Mouse (Mus musculus) MEL (cell line): ENCODE results near the gene Dyrk3. TPM values are rescaled to one million over a fixed set of nuclear protein-coding genes. Genes with fewer than 3 reads are reported as not detected.

ENCODE experiments used
- DNase-seq: peaks from one replicate; pipeline ENCODE4 v3.0.0; 2011; ENCODE audit warnings: low read depth, low spot score
- H3K27ac ChIP-seq: 2 replicates; pipeline ENCODE4 v1.5.1; 2012; ENCODE audit warnings: low read depth, mild to moderate bottlenecking, control low read depth, low read length, moderate library complexity; ENCODE audit not compliant: control insufficient read depth
- H3K27me3 ChIP-seq, 2 experiments: fragments of 150-350 bp in 1 of 2; sonication (generic) in 1 of 2; 2 replicates each; pipeline ENCODE4 v1.6.1; 2012; ENCODE audit warnings: low read length in 2 of 2, mild to moderate bottlenecking in 2 of 2, improper control_type of control experiment in 1 of 2, moderate library complexity in 1 of 2; ENCODE audit not compliant: insufficient read depth in 2 of 2, control insufficient read depth in 1 of 2
- H3K36me3 ChIP-seq, 2 experiments: 2 replicates each; pipeline ENCODE4 v1.6.1; 2012 to 2014; ENCODE audit warnings: low read length in 2 of 2, improper control_type of control experiment in 1 of 2, inconsistent platforms in 1 of 2, mild to moderate bottlenecking in 1 of 2; ENCODE audit not compliant: insufficient read depth in 2 of 2, control insufficient read depth in 1 of 2
- H3K4me1 ChIP-seq, 2 experiments: fragments of 150-350 bp in 1 of 2; sonication (generic) in 1 of 2; 2 replicates each; pipeline ENCODE4 v1.6.1; 2012; ENCODE audit warnings: low read length in 2 of 2, improper control_type of control experiment in 1 of 2, mild to moderate bottlenecking in 1 of 2; ENCODE audit not compliant: insufficient read depth in 2 of 2, control insufficient read depth in 1 of 2
- H3K4me3 ChIP-seq, 2 experiments: fragments of 150-350 bp in 1 of 2; sonication (generic) in 1 of 2; 2 replicates each; pipeline ENCODE4 v1.5.1; 2012; ENCODE audit warnings: low read depth in 2 of 2, low read length in 2 of 2, mild to moderate bottlenecking in 2 of 2, moderate library complexity in 2 of 2, control low read depth in 1 of 2, improper control_type of control experiment in 1 of 2; ENCODE audit not compliant: control insufficient read depth in 1 of 2, insufficient read depth in 1 of 2
- H3K79me2 ChIP-seq: 2 replicates; pipeline ENCODE4 v1.6.1; 2012; ENCODE audit warnings: mild to moderate bottlenecking, low read length, moderate library complexity; ENCODE audit not compliant: control insufficient read depth, poor library complexity, insufficient read depth
- H3K9ac ChIP-seq: 2 replicates; pipeline ENCODE4 v1.6.1; 2012; ENCODE audit warnings: low read depth, mild to moderate bottlenecking, control low read depth, low read length, moderate library complexity; ENCODE audit not compliant: control insufficient read depth, poor library complexity, severe bottlenecking
- H3K9me3 ChIP-seq: fragments of 150-350 bp; sonication (generic); replicated peaks from 2 replicates; pipeline ENCODE4 v1.6.1; 2012; ENCODE audit warnings: mild to moderate bottlenecking, low read length, improper control_type of control experiment, moderate library complexity; ENCODE audit not compliant: insufficient read depth
- BHLHE40 ChIP-seq: IDR thresholded peaks from 2 replicates; pipeline ENCODE4 v1.6.1; 2012; ENCODE audit warnings: low read depth, mild to moderate bottlenecking, inconsistent platforms, low read length, improper control_type of control experiment, borderline replicate concordance
- EP300 ChIP-seq, 2 experiments: IDR thresholded peaks; 2 replicates each; pipeline ENCODE4 v1.6.1; 2011; ENCODE audit warnings: improper control_type of control experiment in 2 of 2, low read length in 2 of 2, low read depth in 1 of 2, mild to moderate bottlenecking in 1 of 2
- GABPA ChIP-seq: IDR thresholded peaks from 2 replicates; pipeline ENCODE4 v1.6.1; 2012; ENCODE audit warnings: low read depth, mild to moderate bottlenecking, inconsistent platforms, low read length, improper control_type of control experiment, moderate library complexity
- JUND ChIP-seq: IDR thresholded peaks from 2 replicates; pipeline ENCODE4 v1.6.1; 2011; ENCODE audit warnings: low read depth, mild to moderate bottlenecking, improper control_type of control experiment, low read length
- MAFK ChIP-seq: IDR thresholded peaks from 2 replicates; pipeline ENCODE4 v1.6.1; 2011; ENCODE audit warnings: low read depth, mild to moderate bottlenecking, low read length, improper control_type of control experiment, borderline replicate concordance
- MAX ChIP-seq: IDR thresholded peaks from 2 replicates; pipeline ENCODE4 v1.6.1; 2011; ENCODE audit warnings: low read length, improper control_type of control experiment
- MXI1 ChIP-seq: IDR thresholded peaks from 2 replicates; pipeline ENCODE4 v1.6.1; 2011; ENCODE audit warnings: mild to moderate bottlenecking, low read depth, low read length, improper control_type of control experiment
- MYB ChIP-seq: IDR thresholded peaks from 2 replicates; pipeline ENCODE4 v1.6.1; 2011; ENCODE audit warnings: mild to moderate bottlenecking, low read depth, low read length, improper control_type of control experiment
- NRF1 ChIP-seq: IDR thresholded peaks from 2 replicates; pipeline ENCODE4 v1.6.1; 2014; ENCODE audit warnings: low read depth, mild to moderate bottlenecking, inconsistent platforms, low read length, improper control_type of control experiment, moderate library complexity; ENCODE audit not compliant: poor library complexity, insufficient read depth, severe bottlenecking
- POLR2A ChIP-seq, 2 experiments: IDR thresholded peaks; 2 replicates each; pipeline ENCODE4 v1.6.1; 2011 to 2012; ENCODE audit warnings: low read length in 2 of 2, mild to moderate bottlenecking in 2 of 2, control low read depth in 1 of 2, improper control_type of control experiment in 1 of 2, low read depth in 1 of 2, moderate library complexity in 1 of 2; ENCODE audit not compliant: control insufficient read depth in 1 of 2, insufficient read depth in 1 of 2, poor library complexity in 1 of 2
- POLR2AphosphoS2 ChIP-seq: IDR thresholded peaks from 2 replicates; pipeline ENCODE4 v1.6.1; 2011; ENCODE audit warnings: low read length, improper control_type of control experiment
- RAD21 ChIP-seq: IDR thresholded peaks from 2 replicates; pipeline ENCODE4 v1.6.1; 2011; ENCODE audit warnings: mild to moderate bottlenecking, low read depth, low read length, improper control_type of control experiment
- RCOR1 ChIP-seq: IDR thresholded peaks from 2 replicates; pipeline ENCODE4 v1.6.1; 2012; ENCODE audit warnings: low read depth, mild to moderate bottlenecking, inconsistent platforms, low read length, improper control_type of control experiment
- SIN3A ChIP-seq: IDR thresholded peaks from 2 replicates; pipeline ENCODE4 v1.6.1; 2012; ENCODE audit warnings: low read length, improper control_type of control experiment, inconsistent platforms
- TAL1 ChIP-seq: IDR thresholded peaks from 2 replicates; pipeline ENCODE4 v1.6.1; 2012; ENCODE audit warnings: mild to moderate bottlenecking, inconsistent platforms, low read length, moderate library complexity, mixed read lengths
- TBP ChIP-seq: IDR thresholded peaks from 2 replicates; pipeline ENCODE4 v1.8.0; 2011; ENCODE audit warnings: low read depth, low read length, improper control_type of control experiment
- TCF12 ChIP-seq: IDR thresholded peaks from 2 replicates; pipeline ENCODE4 v1.6.1; 2014; ENCODE audit warnings: low read depth, mild to moderate bottlenecking, inconsistent platforms, low read length, improper control_type of control experiment, moderate library complexity
- USF1 ChIP-seq: IDR thresholded peaks from 2 replicates; pipeline ENCODE4 v1.6.1; 2014; ENCODE audit warnings: low read depth, mild to moderate bottlenecking, inconsistent platforms, low read length, improper control_type of control experiment, moderate library complexity
- USF2 ChIP-seq, 2 experiments: IDR thresholded peaks; 2 replicates each; pipeline ENCODE4 v1.6.1; 2011 to 2012; ENCODE audit warnings: improper control_type of control experiment in 2 of 2, low read length in 2 of 2, borderline replicate concordance in 1 of 2, inconsistent platforms in 1 of 2, low read depth in 1 of 2, mild to moderate bottlenecking in 1 of 2; ENCODE audit not compliant: insufficient read depth in 1 of 2
- ZC3H11A ChIP-seq: IDR thresholded peaks from 2 replicates; pipeline ENCODE4 v1.6.1; 2012; ENCODE audit warnings: low read depth, mild to moderate bottlenecking, inconsistent platforms, low read length, improper control_type of control experiment
- ZMIZ1 ChIP-seq: IDR thresholded peaks from 2 replicates; pipeline ENCODE4 v1.6.1; 2012; ENCODE audit warnings: low read depth, mild to moderate bottlenecking, inconsistent platforms, low read length, improper control_type of control experiment, moderate library complexity
- ZNF384 ChIP-seq: IDR thresholded peaks from 2 replicates; pipeline ENCODE4 v1.6.1; 2012; ENCODE audit warnings: low read depth, mild to moderate bottlenecking, inconsistent platforms, low read length, improper control_type of control experiment
- polyA plus RNA-seq, 2 experiments: library from polyadenylated mRNA; stranded (reverse) in 1 of 2; unstranded in 1 of 2; fragments of >175 nt in 1 of 2; fragments of >200 nt in 1 of 2; gene quantifications; 2 replicates each; pipeline versions ENCODE4 v1.2.1 to v1.2.4; 2012; ENCODE audit warnings: low replicate concordance in 2 of 2, low read depth in 1 of 2; ENCODE audit not compliant: insufficient read length in 2 of 2, insufficient read depth in 1 of 2, missing spikeins in 1 of 2
- total RNA-seq: library from RNA; depleted of rRNA; stranded (reverse); fragments of 300-350 nt; gene quantifications from 2 replicates; pipeline ENCODE4 v1.2.3, GENCODE M21; 2012

Dyrk3 gene
- total and polyA plus RNA-seq, 3 experiments, result 8.6 to 11.8 TPM; not detected in 1

GRCm38 (mm10) chr1:131089525-131090127 is 48.5 kb downstream of the Dyrk3 start:
- H3K79me2 ChIP-seq, result peaks cover 29% of the 10 kb centered on the region
- H3K27ac ChIP-seq, result no peak overlapping the region
- no peaks in the 10 kb centered on the region; a peak in 1 of 4 replicates for H3K36me3 ChIP-seq
- H3K9me3 ChIP-seq, result no peaks in the 10 kb centered on the region
- no peak overlapping the region for H3K9ac ChIP-seq
- H3K27me3 ChIP-seq, result no peaks in the 10 kb centered on the region
- TF ChIP-seq ZC3H11A (no peak), BHLHE40 (no peak), JUND (no peak), ZMIZ1 (no peak), RCOR1 (no peak), ZNF384 (no peak), POLR2AphosphoS2 (no peak), TCF12 (no peak), USF2 (IDR thresholded peaks at IDR 0.05; ENCODE audit: borderline replicate concordance in 1 of 2, insufficient read depth in 1 of 2, low read depth in 1 of 2, low read length in 2 of 2) (no peak), SIN3A (no peak), MAFK (no peak), RAD21 (no peak)
- TF ChIP-seq, all 39 proteins: peak for 0
- DNase-seq, result no peak
- H3K4me3 ChIP-seq, result no peak overlapping the region
- peaks cover 0 to 1% of the 10 kb centered on the region in 2 experiments; a peak in 1 of 4 replicates for H3K4me1 ChIP-seq

- no peaks in the 10 kb centered on the region for H3K27me3 ChIP-seq
- no peak overlapping the region for H3K9ac ChIP-seq
- H3K79me2 ChIP-seq, result peaks cover 29% of the 10 kb centered on the region
- no peaks in the 10 kb centered on the region; a peak in 1 of 4 replicates for H3K36me3 ChIP-seq
- no peak for DNase-seq
- TF ChIP-seq EP300 (IDR thresholded peaks at IDR 0.05; ENCODE audit: low read depth in 1 of 2, low read length in 2 of 2), result no peak
- TF ChIP-seq TAL1, result no peak
- TF ChIP-seq MXI1, result no peak
- TF ChIP-seq USF1, result no peak
- no peak for TF ChIP-seq GABPA
- TF ChIP-seq TCF12, result no peak
- TF ChIP-seq NRF1, result no peak
- TF ChIP-seq TBP, result no peak
- no peak for TF ChIP-seq MAX
- TF ChIP-seq MYB, result no peak
- TF ChIP-seq POLR2A (IDR thresholded peaks at IDR 0.05; ENCODE audit: control insufficient read depth in 1 of 2, insufficient read depth in 1 of 2, low read depth in 1 of 2, low read length in 2 of 2, poor library complexity in 1 of 2), result no peak
- H3K27ac ChIP-seq, result no peak overlapping the region
- H3K4me3 ChIP-seq, result no peak overlapping the region
- H3K4me1 ChIP-seq, result peaks cover 0 to 6% of the 10 kb centered on the region in 2 experiments; a peak in 2 of 4 replicates
- no peaks in the 10 kb centered on the region for H3K9me3 ChIP-seq
These were observed 49.6 kb downstream of the Dyrk3 start for GRCm38 (mm10) chr1:131088547-131088946.
